ENCODE assay signal across 11 mouse cellular contexts in genomic region chr16:30788321-30788781, GRCm38 (mm10).
DNase-seq lines count a peak whose midpoint lies in the region; ATAC-seq and TF ChIP-seq lines count a peak whose summit lies in the region.
"Had no signal": no experiment of that assay in that cellular context is flagged by ENCODE, and none has a peak within 500 bp of the region (broad histone marks: within the 10 kb centered on the region; RNA-seq: fewer than 3 reads in every experiment).

No protein-coding gene starts in this region.

- peaks cover 42% of the 10 kb centered on the region for H3K4me1 ChIP-seq in brown adipose tissue, adult 24 weeks (ENCODE audit: control insufficient read depth, insufficient read depth, insufficient read length, low read length)
- H3K4me1 ChIP-seq in heart, postnatal 0 days (ENCODE audit: control insufficient read depth, insufficient read depth): peaks cover 58% of the 10 kb centered on the region

- H3K36me3 ChIP-seq in heart, postnatal 0 days (replicated peaks; ENCODE audit: control insufficient read depth, insufficient read depth, low read length): no peaks in the 10 kb centered on the region
- H3K36me3 ChIP-seq in macrophage (ENCODE audit: inconsistent target): no peaks in the 10 kb centered on the region
- H3K36me3 ChIP-seq: forebrain, embryonic 12.5 days; hindbrain, embryonic 15.5 days had no signal

- TF ChIP-seq EP300 in heart, postnatal 0 days (IDR thresholded peaks at IDR 0.05; ENCODE audit: low read depth): no peak

- no peak overlapping the region for H3K9ac ChIP-seq in heart, postnatal 0 days (replicated peaks; ENCODE audit: low read depth, low read length)
- H3K9ac ChIP-seq: forebrain, embryonic 12.5 days; hindbrain, embryonic 15.5 days had no signal

- peak; percentile 62 for ATAC-seq in heart, postnatal 0 days (ENCODE audit: insufficient read depth, low read depth)
- ATAC-seq in erythroid progenitor cell, adult 5-6 weeks (replicated peaks; ENCODE audit: low FRiP score, poor library complexity, severe bottlenecking): no peak

- no peak for TF ChIP-seq CTCF in heart, postnatal 0 days (IDR thresholded peaks at IDR 0.05; ENCODE audit: low read depth)

- 21% methylated on average over 11 of the region's 11 CpGs for WGBS in heart, postnatal 0 days
- 59% methylated on average over 11 of the region's 11 CpGs for WGBS in macrophage (ENCODE audit: missing documents)

- H3K27ac ChIP-seq in brown adipose tissue, adult 24 weeks (replicated peaks; ENCODE audit: low read depth, low read length): peak overlapping the region; percentile 67
- H3K27ac ChIP-seq in heart, postnatal 0 days (ENCODE audit: low read depth): peak overlapping the region; percentile 86
- H3K27ac ChIP-seq in macrophage: peak overlapping the region; percentile 91
- H3K27ac ChIP-seq: forebrain, embryonic 12.5 days; hindbrain, embryonic 15.5 days had no signal

- no peaks in the 10 kb centered on the region for H3K9me3 ChIP-seq in heart, postnatal 0 days (replicated peaks; ENCODE audit: control insufficient read depth, low read length)
- H3K9me3 ChIP-seq: forebrain, embryonic 12.5 days; hindbrain, embryonic 15.5 days had no signal

- no peaks in the 10 kb centered on the region for H3K27me3 ChIP-seq in heart, postnatal 0 days (ENCODE audit: control insufficient read depth, insufficient read depth, low read length)
- H3K27me3 ChIP-seq: forebrain, embryonic 12.5 days; hindbrain, embryonic 15.5 days had no signal

- no peak overlapping the region for H3K4me2 ChIP-seq in heart, postnatal 0 days (ENCODE audit: low read depth, low read length)
- H3K4me2 ChIP-seq: forebrain, embryonic 12.5 days; hindbrain, embryonic 15.5 days had no signal

- H3K79me2 ChIP-seq in macrophage (ENCODE audit: inconsistent target): no peaks in the 10 kb centered on the region

- peak; percentile 12 for DNase-seq in kidney, postnatal 10 days
- no peak for DNase-seq in kidney, postnatal 14 days
- peak; percentile 69 for DNase-seq in heart, postnatal 0 days (ENCODE audit: low spot score)
- DNase-seq in urinary bladder, adult 2 months (ENCODE audit: low spot score): no peak
- no peak for DNase-seq in thymus, postnatal 0 days (ENCODE audit: low spot score)
- DNase-seq: thymus, postnatal 14 days had no signal

- H3K4me3 ChIP-seq in brown adipose tissue, adult 24 weeks (ENCODE audit: insufficient read depth, low read depth, low read length): no peak overlapping the region
- no peak overlapping the region for H3K4me3 ChIP-seq in heart, postnatal 0 days (ENCODE audit: low read depth, low read length)
- H3K4me3 ChIP-seq in macrophage (ENCODE audit: inconsistent target): no peak overlapping the region
- H3K4me3 ChIP-seq: forebrain, embryonic 12.5 days; hindbrain, embryonic 15.5 days had no signal

Comparison
In these comparisons a context has a peak if more than half of its experiments do, and no peak if none do; other contexts are left out.
1. DNase-seq: peak in kidney, postnatal 10 days (single experiment) and heart, postnatal 0 days (single experiment); none in kidney, postnatal 14 days (single experiment), urinary bladder, adult 2 months (single experiment) and thymus, postnatal 0 days (single experiment).
2. Peak in every context shown above with its lines, with median percentiles within 50 percentile points of each other: H3K27ac ChIP-seq.